Mouse (Mus musculus): ENCODE results near the gene Krt80.

- TF ChIP-seq POLR2A (IDR thresholded peaks at IDR 0.05; ENCODE audit: insufficient read depth, low read length), result no peak
- peak; percentile 58; the same call in 1 of the 2 replicates for TF ChIP-seq EP300 (IDR thresholded peaks at IDR 0.05; ENCODE audit: insufficient read depth, low read depth, low read length)
- no peak for TF ChIP-seq CTCF (IDR thresholded peaks at IDR 0.05; ENCODE audit: low read depth, low read length)
Observed at GRCm38 (mm10) chr15:101412188-101412587, 42.2 kb upstream of the Krt80 start.
